Comparison of ENCODE assay signal across 8 mouse cellular contexts in the genomic region with DNA sequence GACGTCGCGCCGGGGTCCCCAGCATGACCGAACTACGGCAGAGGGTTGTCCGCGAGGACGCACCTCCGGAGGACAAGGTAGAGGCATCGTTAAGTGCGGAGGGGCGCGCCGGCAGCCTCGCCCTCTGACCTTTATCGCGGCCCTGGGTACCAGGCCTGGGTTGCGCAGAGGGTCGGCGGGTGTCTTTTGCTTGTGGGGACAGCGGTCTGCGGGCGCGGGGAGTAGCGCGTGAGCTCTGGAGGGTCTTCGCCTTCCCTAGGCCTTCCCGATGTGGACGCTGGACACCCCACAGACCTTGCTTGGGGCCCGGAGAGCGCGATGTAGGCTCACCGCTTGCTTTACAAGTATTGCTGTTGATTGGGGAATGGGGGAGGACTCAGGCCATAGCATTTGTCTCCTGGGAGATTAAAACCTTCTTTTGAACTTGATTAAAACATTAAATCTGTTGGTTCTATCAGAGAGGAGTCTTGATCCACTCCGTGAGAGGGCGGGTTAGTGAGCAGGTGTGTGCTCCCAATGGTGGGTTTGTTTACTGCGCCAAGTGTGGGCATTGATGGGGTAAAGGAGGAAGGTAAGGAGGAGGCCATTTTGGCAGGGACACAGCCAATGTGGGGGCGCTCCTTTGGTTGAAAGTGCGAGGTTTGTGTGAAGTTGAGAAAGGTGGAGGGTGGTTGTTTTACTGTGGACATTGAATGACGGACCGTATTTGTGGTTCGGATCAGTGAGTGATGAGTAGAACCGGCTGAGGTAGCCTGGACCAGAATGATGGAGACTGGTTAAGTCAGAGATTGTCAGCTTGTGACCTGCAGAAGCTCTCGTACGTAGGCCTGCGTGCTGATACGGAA. TPM values are rescaled to one million over a fixed set of nuclear protein-coding genes. Genes with fewer than 3 reads are reported as not detected.
DNase-seq lines count a peak whose midpoint lies in the region; ATAC-seq and TF ChIP-seq lines count a peak whose summit lies in the region.

No protein-coding gene starts in this region.

- DNase-seq in lung, embryonic 14.5 days, result peak; percentile 24
- DNase-seq in lung, postnatal 4 days, result no peak
- DNase-seq in forebrain, embryonic 14.5 days (ENCODE audit: low spot score), result peak; percentile 36
- peak; percentile 27 to 42 for DNase-seq in spleen, postnatal 36 days (ENCODE audit: low spot score in 2 of 2)
- no peak for DNase-seq in ovary, adult 18-20 months (ENCODE audit: low spot score)

- H3K27me3 ChIP-seq in lung, embryonic 14.5 days (ENCODE audit: insufficient read depth, low read length), result no peaks in the 10 kb centered on the region
- H3K27me3 ChIP-seq in forebrain, embryonic 14.5 days (replicated peaks; ENCODE audit: control insufficient read depth, insufficient read depth, low read length), result no peaks in the 10 kb centered on the region
- no peaks in the 10 kb centered on the region for H3K27me3 ChIP-seq in kidney, embryonic 15.5 days

- under 1% methylated on average over 47 of the region's 47 CpGs for WGBS in lung, embryonic 14.5 days
- under 1% methylated on average over 46 of the region's 47 CpGs for WGBS in forebrain, embryonic 14.5 days
- under 1% methylated on average over 47 of the region's 47 CpGs for WGBS in kidney, embryonic 15.5 days

- no peaks in the 10 kb centered on the region for H3K36me3 ChIP-seq in lung, embryonic 14.5 days (ENCODE audit: insufficient read depth)
- H3K36me3 ChIP-seq in forebrain, embryonic 14.5 days (ENCODE audit: control insufficient read depth, insufficient read depth, low read length), result no peaks in the 10 kb centered on the region
- H3K36me3 ChIP-seq in kidney, embryonic 15.5 days, result no peaks in the 10 kb centered on the region

- peaks cover 6% of the 10 kb centered on the region; the same call in 1 of the 2 replicates for H3K4me1 ChIP-seq in lung, embryonic 14.5 days (ENCODE audit: insufficient read depth)
- peaks cover 6% of the 10 kb centered on the region for H3K4me1 ChIP-seq in brown adipose tissue, adult 24 weeks (ENCODE audit: control insufficient read depth, insufficient read depth, insufficient read length, low read length)
- peaks cover 14% of the 10 kb centered on the region for H3K4me1 ChIP-seq in forebrain, embryonic 14.5 days (ENCODE audit: control insufficient read depth, insufficient read depth, low read length)
- H3K4me1 ChIP-seq in kidney, embryonic 15.5 days, result peaks cover 16% of the 10 kb centered on the region

- peak overlapping the region; percentile 80 for H3K4me2 ChIP-seq in lung, embryonic 14.5 days
- peak overlapping the region; percentile 47 for H3K4me2 ChIP-seq in forebrain, embryonic 14.5 days (ENCODE audit: low read length)
- peak overlapping the region; percentile 73 for H3K4me2 ChIP-seq in kidney, embryonic 15.5 days

- H3K27ac ChIP-seq in lung, embryonic 14.5 days (ENCODE audit: low read depth), result peak overlapping the region; percentile 75; the same call in 1 of the 2 replicates
- peak overlapping the region; percentile 67 for H3K27ac ChIP-seq in brown adipose tissue, adult 24 weeks (replicated peaks; ENCODE audit: low read depth, low read length)
- peak overlapping the region; percentile 86 for H3K27ac ChIP-seq in forebrain, embryonic 14.5 days (ENCODE audit: low read depth, low read length)
- H3K27ac ChIP-seq in kidney, embryonic 15.5 days, result peak overlapping the region; percentile 84

- peak overlapping the region; percentile 90 for H3K4me3 ChIP-seq in lung, embryonic 14.5 days (ENCODE audit: low read depth, low read length)
- peak overlapping the region; percentile 91 for H3K4me3 ChIP-seq in brown adipose tissue, adult 24 weeks (ENCODE audit: insufficient read depth, low read depth, low read length)
- peak overlapping the region; percentile 92 for H3K4me3 ChIP-seq in forebrain, embryonic 14.5 days (ENCODE audit: low read depth, low read length)
- peak overlapping the region; percentile 82 for H3K4me3 ChIP-seq in kidney, embryonic 15.5 days (replicated peaks)

- H3K9ac ChIP-seq in lung, embryonic 14.5 days, result peak overlapping the region; percentile 86
- peak overlapping the region; percentile 93 for H3K9ac ChIP-seq in forebrain, embryonic 14.5 days (ENCODE audit: low read length)
- H3K9ac ChIP-seq in kidney, embryonic 15.5 days, result peak overlapping the region; percentile 87

- TF ChIP-seq CTCF in lung, embryonic 14.5 days (IDR thresholded peaks at IDR 0.05; ENCODE audit: low read depth), result no peak

- H3K9me3 ChIP-seq in lung, embryonic 14.5 days (ENCODE audit: low read depth, low read length), result no peaks in the 10 kb centered on the region
- H3K9me3 ChIP-seq in forebrain, embryonic 14.5 days (replicated peaks; ENCODE audit: control insufficient read depth, low read length), result no peaks in the 10 kb centered on the region
- no peaks in the 10 kb centered on the region for H3K9me3 ChIP-seq in kidney, embryonic 15.5 days (replicated peaks)

- ATAC-seq in lung, embryonic 14.5 days (ENCODE audit: insufficient read depth), result peak; percentile 51
- peak; percentile 27 for ATAC-seq in forebrain, embryonic 14.5 days
- ATAC-seq in kidney, embryonic 15.5 days (replicated peaks; ENCODE audit: low FRiP score), result peak; percentile 70; the same call in 1 of the 2 replicates
- ATAC-seq in megakaryocyte-erythroid progenitor cell, adult 5-6 weeks (replicated peaks; ENCODE audit: low FRiP score, low TSS enrichment, poor library complexity, severe bottlenecking), result peak; percentile 24

RNA-seq across cellular contexts. Expression of a gene that starts 0.7 kb away (rescaled TPM):
- polyA plus RNA-seq in lung, embryonic 14.5 days (2014; fragmentation: Nextera tagmentation; extraction: Ambion mirVana), result 17.1 and 20.7 TPM in 2 replicates
- 27.4 and 37.3 TPM in 2 replicates for polyA plus RNA-seq in brown adipose tissue, adult 24 weeks (2012; ENCODE audit: insufficient read depth, insufficient read length, missing spikeins)
- polyA plus RNA-seq in forebrain, embryonic 14.5 days (2014; fragmentation: Nextera tagmentation; extraction: Ambion mirVana), result 23.2 and 29.3 TPM in 2 replicates
- polyA plus RNA-seq in kidney, embryonic 15.5 days (2015; fragmentation: Nextera tagmentation; extraction: Ambion mirVana), result 19.8 and 30.2 TPM in 2 replicates
- total RNA-seq in megakaryocyte-erythroid progenitor cell, adult 5-6 weeks (2014; fragmentation: Nextera tagmentation), result 15.0 and 15.6 TPM in 2 replicates
- 10.9 and 26.8 TPM in 2 replicates for total RNA-seq in megakaryocyte-erythroid progenitor cell, adult 5-6 weeks (2017)

RNA-seq across cellular contexts. Expression of a gene that starts 10.5 kb away (rescaled TPM):
- 335 and 339 TPM in 2 replicates for polyA plus RNA-seq in lung, embryonic 14.5 days (2014; fragmentation: Nextera tagmentation; extraction: Ambion mirVana)
- 46.7 and 56.1 TPM in 2 replicates for polyA plus RNA-seq in brown adipose tissue, adult 24 weeks (2012; ENCODE audit: insufficient read depth, insufficient read length, missing spikeins)
- 217 and 258 TPM in 2 replicates for polyA plus RNA-seq in forebrain, embryonic 14.5 days (2014; fragmentation: Nextera tagmentation; extraction: Ambion mirVana)
- polyA plus RNA-seq in kidney, embryonic 15.5 days (2015; fragmentation: Nextera tagmentation; extraction: Ambion mirVana), result 263 and 284 TPM in 2 replicates
- 722 and 749 TPM in 2 replicates for total RNA-seq in megakaryocyte-erythroid progenitor cell, adult 5-6 weeks (2014; fragmentation: Nextera tagmentation)
- 719 and 736 TPM in 2 replicates for total RNA-seq in megakaryocyte-erythroid progenitor cell, adult 5-6 weeks (2017)

RNA-seq across cellular contexts. Expression of a gene that starts 16.0 kb away (rescaled TPM):
- 36.7 and 39.9 TPM in 2 replicates for polyA plus RNA-seq in lung, embryonic 14.5 days (2014; fragmentation: Nextera tagmentation; extraction: Ambion mirVana)
- 24.9 and 31.3 TPM in 2 replicates for polyA plus RNA-seq in brown adipose tissue, adult 24 weeks (2012; ENCODE audit: insufficient read depth, insufficient read length, missing spikeins)
- 51.3 and 53.6 TPM in 2 replicates for polyA plus RNA-seq in forebrain, embryonic 14.5 days (2014; fragmentation: Nextera tagmentation; extraction: Ambion mirVana)
- 44.3 and 45.8 TPM in 2 replicates for polyA plus RNA-seq in kidney, embryonic 15.5 days (2015; fragmentation: Nextera tagmentation; extraction: Ambion mirVana)
- total RNA-seq in megakaryocyte-erythroid progenitor cell, adult 5-6 weeks (2014; fragmentation: Nextera tagmentation), result 29.5 and 41.7 TPM in 2 replicates
- 24.2 and 28.3 TPM in 2 replicates for total RNA-seq in megakaryocyte-erythroid progenitor cell, adult 5-6 weeks (2017)

Comparison
In these comparisons a context has a peak if more than half of its experiments do, and no peak if none do; other contexts are left out.
1. DNase-seq: peak in lung, embryonic 14.5 days (single experiment), forebrain, embryonic 14.5 days (single experiment) and spleen, postnatal 36 days (2 of 2); none in lung, postnatal 4 days (0 of 2) and ovary, adult 18-20 months (single experiment).
2. Peak in every context shown above with its lines, with median percentiles within 50 percentile points of each other: ATAC-seq, H3K27ac ChIP-seq, H3K4me2 ChIP-seq, H3K4me3 ChIP-seq and H3K9ac ChIP-seq.